Mouse (Mus musculus): ENCODE data around the gene Sept9. TPM values are rescaled to one million over a fixed set of nuclear protein-coding genes. Genes with fewer than 3 reads are reported as not detected.

Gene Sept9
- polyA plus RNA-seq, 1 experiment from 2014 or later = 123 TPM

DNA sequence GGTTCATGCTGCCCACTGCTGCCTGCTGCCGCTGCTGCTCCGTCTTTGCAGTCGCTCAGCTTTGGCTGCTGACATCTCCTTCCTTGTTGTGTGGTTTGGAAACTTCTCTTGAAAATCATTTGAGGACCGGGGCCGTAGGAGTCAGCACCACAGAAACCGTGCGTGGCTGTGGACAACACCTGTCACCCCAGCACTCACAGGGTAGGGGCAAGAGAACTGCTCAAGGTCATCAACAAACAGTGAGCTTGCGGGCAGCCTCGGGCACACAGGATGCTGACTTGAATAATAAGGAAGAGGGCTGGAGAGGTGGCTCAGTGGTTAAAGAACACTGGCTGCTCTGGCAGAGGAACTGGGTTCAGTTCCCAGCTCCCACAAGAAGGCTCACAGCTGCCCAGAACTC lies 40.9 kb downstream of the Sept9 start:
- Histone ChIP-seq H3K4me1 (ENCODE audit: insufficient read depth, low read length) (peaks cover 17% of the 10 kb centered on the region), H3K4me3 (ENCODE audit: low read length) (no peak overlapping the region), H3K9me3 (ENCODE audit: low read length) (no peaks in the 10 kb centered on the region), H3K36me3 (ENCODE audit: insufficient read depth, low read length) (no peaks in the 10 kb centered on the region), H3K4me2 (replicated peaks; ENCODE audit: low read depth, low read length) (no peak overlapping the region), H3K27ac (ENCODE audit: low read length) (no peak overlapping the region), H3K9ac (replicated peaks; ENCODE audit: low read length) (no peak overlapping the region), H3K27me3 (ENCODE audit: insufficient read depth, low read length) (no peaks in the 10 kb centered on the region)
- 79% methylated on average over 9 of the region's 9 CpGs for WGBS
- ATAC-seq (ENCODE audit: low FRiP score, low TSS enrichment) = no peak

DNA sequence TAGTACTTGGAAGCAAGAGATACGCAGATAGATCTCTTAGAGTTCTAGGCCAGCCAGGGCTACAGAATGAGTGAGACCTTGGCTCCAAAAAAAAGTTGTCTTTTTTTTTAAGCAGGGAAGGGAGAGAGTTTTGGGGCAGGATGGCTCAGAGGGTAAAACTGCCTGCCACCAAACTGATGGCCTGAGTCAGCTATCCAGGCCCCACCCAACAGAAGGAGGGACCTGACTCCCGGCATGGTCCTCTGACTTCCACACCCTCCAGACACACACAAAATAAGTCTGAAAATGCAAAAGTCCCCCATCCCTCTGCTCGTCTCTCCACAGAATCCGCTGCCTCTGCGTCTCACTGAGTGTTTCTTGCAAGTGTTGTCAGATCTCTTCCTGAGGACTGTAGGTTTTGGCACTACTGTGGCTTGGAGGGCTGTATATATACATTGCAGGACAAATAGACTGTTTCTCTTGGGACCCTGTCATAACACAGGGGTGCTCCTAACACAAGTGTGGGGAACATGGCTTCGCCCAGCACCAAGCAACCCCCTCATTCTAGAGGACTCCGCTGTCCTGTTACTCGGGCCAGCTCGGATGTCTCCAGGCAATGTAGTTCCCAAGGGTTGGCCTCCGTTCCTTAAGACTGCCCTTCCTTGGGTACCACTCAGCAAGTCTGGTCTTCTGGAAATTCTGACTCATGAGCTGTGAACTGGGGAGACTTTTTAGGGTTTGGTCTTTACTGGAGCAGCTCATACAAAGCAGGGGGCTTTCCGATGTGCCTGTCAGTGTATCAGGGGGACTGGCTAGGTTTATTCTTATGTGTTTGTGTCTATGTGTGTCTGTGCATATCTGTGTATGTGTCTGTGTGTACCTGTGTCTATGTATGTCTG lies 41.6 kb downstream of the Sept9 start:
- no peaks in the 10 kb centered on the region for H3K27me3 ChIP-seq (ENCODE audit: insufficient read depth, low read length)
- H3K9ac ChIP-seq (replicated peaks; ENCODE audit: low read length) = no peak overlapping the region
- H3K36me3 ChIP-seq (ENCODE audit: insufficient read depth, low read length) = no peaks in the 10 kb centered on the region
- ATAC-seq (ENCODE audit: low FRiP score, low TSS enrichment) = no peak
- peaks cover 16% of the 10 kb centered on the region for H3K4me1 ChIP-seq (ENCODE audit: insufficient read depth, low read length)
- H3K4me2 ChIP-seq (replicated peaks; ENCODE audit: low read depth, low read length) = no peak overlapping the region
- no peak overlapping the region for H3K4me3 ChIP-seq (ENCODE audit: low read length)
- 78% methylated on average over 11 of the region's 11 CpGs for WGBS
- H3K9me3 ChIP-seq (ENCODE audit: low read length) = no peaks in the 10 kb centered on the region
- no peak overlapping the region for H3K27ac ChIP-seq (ENCODE audit: low read length)

DNA sequence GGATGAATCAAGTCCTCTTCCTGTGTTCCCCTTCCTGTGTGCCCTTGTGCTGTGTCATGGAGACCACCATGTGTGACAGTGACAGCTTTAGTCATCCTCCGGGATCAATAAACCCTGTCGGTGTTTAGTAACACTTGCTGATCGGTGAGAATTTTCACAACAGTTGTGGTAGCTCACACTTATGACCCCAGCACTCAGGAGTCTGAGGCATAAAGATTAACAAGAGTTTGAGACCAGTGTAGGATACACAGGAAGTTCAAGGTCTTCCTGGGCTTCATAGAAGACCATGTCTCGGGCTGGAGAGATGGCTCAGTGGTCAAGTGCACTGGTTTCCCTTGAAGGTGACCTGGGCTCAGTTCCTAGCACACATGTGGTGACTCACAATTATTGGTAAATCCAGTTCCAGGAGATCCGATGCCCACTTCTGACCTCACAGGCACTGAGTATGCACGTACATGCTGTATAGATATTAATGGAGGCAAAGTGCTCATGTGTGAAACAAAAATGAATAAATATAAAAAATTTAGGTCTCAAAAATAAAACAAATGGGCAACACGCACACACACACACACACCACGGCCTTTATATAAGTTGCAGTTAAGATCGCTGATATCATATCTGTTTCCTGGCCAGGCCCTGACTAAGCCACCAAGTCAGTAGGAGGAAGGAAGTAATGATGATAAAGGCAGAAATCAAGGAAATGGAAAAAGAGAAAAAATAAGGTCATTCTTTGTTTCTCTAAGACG lies 43.1 kb downstream of the Sept9 start:
- Histone ChIP-seq H3K9ac (replicated peaks; ENCODE audit: low read length) (no peak overlapping the region), H3K4me1 (ENCODE audit: insufficient read depth, low read length) (peaks cover 26% of the 10 kb centered on the region), H3K4me3 (ENCODE audit: low read length) (no peak overlapping the region), H3K36me3 (ENCODE audit: insufficient read depth, low read length) (no peaks in the 10 kb centered on the region), H3K4me2 (replicated peaks; ENCODE audit: low read depth, low read length) (no peak overlapping the region), H3K27me3 (ENCODE audit: insufficient read depth, low read length) (no peaks in the 10 kb centered on the region), H3K27ac (ENCODE audit: low read length) (no peak overlapping the region; the same call in 1 of the 2 replicates), H3K9me3 (ENCODE audit: low read length) (no peaks in the 10 kb centered on the region)
- 73% methylated on average over 10 of the region's 10 CpGs for WGBS
- no peak for ATAC-seq (ENCODE audit: low FRiP score, low TSS enrichment)

DNA sequence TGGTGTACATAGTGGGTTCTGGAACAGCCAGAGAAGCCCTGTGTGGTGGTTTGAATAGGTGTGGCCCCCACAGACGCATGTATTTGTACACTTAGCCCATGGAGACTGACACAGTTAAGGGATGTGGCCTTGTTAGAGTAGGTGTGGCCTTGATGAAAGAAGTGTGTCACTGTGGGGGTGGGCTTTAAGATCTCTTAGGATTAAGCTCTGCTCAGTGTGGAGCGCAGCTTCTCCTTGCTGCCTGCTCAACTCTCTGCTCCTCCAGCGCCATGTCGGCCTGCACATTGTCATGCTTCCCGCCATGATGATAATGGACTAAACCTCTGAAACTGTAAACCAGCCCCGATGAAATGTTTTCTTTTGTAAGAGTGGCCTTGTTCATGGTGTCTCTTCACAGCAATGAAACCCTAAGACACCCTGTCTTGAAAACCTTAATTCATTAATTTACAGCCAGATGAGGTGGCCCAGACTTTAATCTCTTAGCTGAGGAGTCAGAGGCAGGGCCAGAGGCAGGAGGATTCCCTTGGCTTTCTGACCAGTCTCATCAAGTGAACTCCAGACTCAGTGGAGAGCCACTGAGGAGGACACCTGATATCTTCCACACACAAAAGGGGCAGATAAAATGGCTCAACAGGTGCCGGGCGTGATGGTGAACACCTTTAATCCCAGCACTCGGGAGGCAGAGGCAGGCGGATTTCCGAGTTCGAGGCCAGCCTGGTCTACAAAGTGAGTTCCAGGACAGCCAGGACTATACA lies 44.3 kb downstream of the Sept9 start:
- no peak for ATAC-seq (ENCODE audit: low FRiP score, low TSS enrichment)
- peaks cover 28% of the 10 kb centered on the region for H3K4me1 ChIP-seq (ENCODE audit: insufficient read depth, low read length)
- no peak overlapping the region for H3K27ac ChIP-seq (ENCODE audit: low read length)
- no peak overlapping the region for H3K4me2 ChIP-seq (replicated peaks; ENCODE audit: low read depth, low read length)
- no peaks in the 10 kb centered on the region for H3K9me3 ChIP-seq (ENCODE audit: low read length)
- 81% methylated on average over 12 of the region's 12 CpGs for WGBS
- no peaks in the 10 kb centered on the region for H3K27me3 ChIP-seq (ENCODE audit: insufficient read depth, low read length)
- no peak overlapping the region for H3K4me3 ChIP-seq (ENCODE audit: low read length)
- no peaks in the 10 kb centered on the region for H3K36me3 ChIP-seq (ENCODE audit: insufficient read depth, low read length)
- H3K9ac ChIP-seq (replicated peaks; ENCODE audit: low read length) = no peak overlapping the region

DNA sequence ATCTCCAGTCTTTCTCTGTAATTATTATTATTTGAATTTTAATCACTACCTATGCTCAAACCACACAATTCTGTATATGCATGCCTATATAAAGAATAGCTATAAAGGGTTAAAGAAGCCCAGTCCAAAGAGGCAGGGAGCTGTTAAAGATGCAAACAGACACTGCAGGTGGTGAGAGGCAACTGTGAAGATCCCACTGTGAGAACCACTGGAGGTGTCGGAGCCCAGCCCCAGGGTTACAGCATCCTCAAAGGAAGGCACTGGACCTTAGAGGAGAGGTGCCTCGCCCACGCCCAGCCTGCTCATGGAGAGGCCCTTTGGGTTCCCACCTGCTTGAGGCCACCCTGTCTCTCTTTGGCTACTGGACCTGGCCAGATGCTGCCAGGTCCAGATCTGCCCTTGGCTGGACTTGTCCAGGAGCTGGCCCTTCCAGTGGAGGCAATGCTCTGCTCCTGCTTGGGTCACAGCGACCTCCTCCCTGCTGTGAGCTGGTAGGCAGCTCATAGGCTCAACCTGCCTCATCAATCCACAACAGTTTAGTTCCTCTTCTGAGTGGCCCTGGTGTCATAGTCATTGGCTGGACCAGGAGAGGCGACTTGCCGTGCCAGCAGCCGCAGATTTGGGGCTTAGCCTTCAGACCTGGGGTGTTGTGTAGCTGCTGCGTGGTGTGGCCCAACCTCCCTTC lies 45.7 kb downstream of the Sept9 start:
- H3K27me3 ChIP-seq (ENCODE audit: insufficient read depth, low read length) = no peaks in the 10 kb centered on the region
- no peak overlapping the region for H3K4me2 ChIP-seq (replicated peaks; ENCODE audit: low read depth, low read length)
- peaks cover 38% of the 10 kb centered on the region for H3K4me1 ChIP-seq (ENCODE audit: insufficient read depth, low read length)
- no peak overlapping the region for H3K27ac ChIP-seq (ENCODE audit: low read length)
- no peaks in the 10 kb centered on the region for H3K36me3 ChIP-seq (ENCODE audit: insufficient read depth, low read length)
- H3K9me3 ChIP-seq (ENCODE audit: low read length) = no peaks in the 10 kb centered on the region
- no peak overlapping the region for H3K9ac ChIP-seq (replicated peaks; ENCODE audit: low read length)
- no peak; the same call in 1 of the 2 replicates for ATAC-seq (ENCODE audit: low FRiP score, low TSS enrichment)
- H3K4me3 ChIP-seq (ENCODE audit: low read length) = no peak overlapping the region
- 78% methylated on average over 8 of the region's 8 CpGs for WGBS

DNA sequence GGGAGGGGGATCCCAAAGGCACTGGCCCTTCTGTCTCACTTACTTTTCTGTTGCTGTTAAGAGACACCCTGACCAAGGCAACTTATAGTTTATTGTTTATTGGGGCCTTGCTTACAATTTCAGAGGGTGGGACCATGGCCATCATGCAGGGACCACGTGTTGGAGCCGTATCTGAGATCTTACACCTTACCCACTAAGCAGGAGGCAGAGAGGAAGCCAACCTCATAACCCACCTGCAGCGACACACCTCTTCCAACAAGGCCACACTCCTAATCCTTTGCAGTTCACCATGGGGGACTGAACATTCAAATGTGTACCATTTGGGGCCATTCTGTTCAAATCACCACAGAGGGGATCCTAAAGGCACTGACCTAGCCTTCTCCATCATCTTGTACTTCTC lies 46.4 kb downstream of the Sept9 start:
- H3K9me3 ChIP-seq (ENCODE audit: low read length) = no peaks in the 10 kb centered on the region
- peaks cover 38% of the 10 kb centered on the region for H3K4me1 ChIP-seq (ENCODE audit: insufficient read depth, low read length)
- H3K27ac ChIP-seq (ENCODE audit: low read length) = no peak overlapping the region
- no peak for ATAC-seq (ENCODE audit: low FRiP score, low TSS enrichment)
- H3K36me3 ChIP-seq (ENCODE audit: insufficient read depth, low read length) = no peaks in the 10 kb centered on the region
- H3K9ac ChIP-seq (replicated peaks; ENCODE audit: low read length) = no peak overlapping the region
- H3K27me3 ChIP-seq (ENCODE audit: insufficient read depth, low read length) = no peaks in the 10 kb centered on the region
- 79% methylated on average over 3 of the region's 3 CpGs for WGBS
- H3K4me3 ChIP-seq (ENCODE audit: low read length) = no peak overlapping the region
- H3K4me2 ChIP-seq (replicated peaks; ENCODE audit: low read depth, low read length) = no peak overlapping the region

DNA sequence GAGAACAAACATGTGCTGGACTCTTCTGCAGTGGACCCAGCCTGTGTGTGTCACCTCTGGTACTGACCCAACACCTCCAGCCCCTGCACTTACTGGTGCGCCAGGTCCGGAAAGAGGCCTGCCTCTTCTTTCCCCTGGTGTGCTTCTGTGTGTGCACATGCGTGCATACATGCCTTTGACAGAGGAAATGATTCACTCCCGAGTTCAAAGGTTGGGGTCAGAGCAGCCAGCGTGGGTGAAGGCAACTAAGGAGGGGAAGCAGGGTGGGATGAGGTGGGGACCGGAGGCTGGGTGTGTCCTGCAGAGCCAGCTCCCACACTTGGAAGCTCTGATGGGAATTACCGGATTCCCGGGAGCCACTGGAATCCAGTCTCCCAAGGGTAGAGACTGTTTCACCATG lies 46.8 kb downstream of the Sept9 start:
- Histone ChIP-seq H3K27me3 (ENCODE audit: insufficient read depth, low read length) (no peaks in the 10 kb centered on the region), H3K4me1 (ENCODE audit: insufficient read depth, low read length) (peaks cover 38% of the 10 kb centered on the region)
- WGBS = 34% methylated on average over 8 of the region's 8 CpGs

DNA sequence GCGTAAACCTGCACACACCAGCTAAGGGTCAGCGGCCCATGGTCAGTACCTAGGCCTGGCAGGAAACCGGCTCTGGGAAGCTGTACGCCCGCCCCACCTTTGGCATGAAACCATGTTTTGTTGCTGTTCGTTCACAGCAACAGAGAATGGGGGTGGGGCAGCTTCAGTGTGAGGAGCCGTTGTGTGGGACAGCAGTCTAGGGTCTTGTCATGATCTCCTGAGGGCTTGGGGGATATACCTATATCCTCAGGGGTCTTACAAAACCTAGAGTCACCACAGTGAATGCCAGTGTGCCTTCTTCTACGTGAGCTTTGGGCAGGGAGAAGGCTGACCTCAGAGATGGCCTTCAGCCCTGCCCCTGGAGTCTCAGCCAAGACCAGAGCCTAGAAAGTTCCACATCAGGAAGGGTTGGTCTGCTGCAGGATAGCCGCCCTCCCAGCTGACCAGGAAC lies 47.5 kb downstream of the Sept9 start:
- 76% methylated on average over 9 of the region's 9 CpGs for WGBS
- no peak for ATAC-seq (ENCODE audit: low FRiP score, low TSS enrichment)
- no peak overlapping the region for H3K9ac ChIP-seq (replicated peaks; ENCODE audit: low read length)

More for the DNA sequence above, 46.8 kb downstream of the Sept9 start:
- no peaks in the 10 kb centered on the region for H3K36me3 ChIP-seq (ENCODE audit: insufficient read depth, low read length)
- ATAC-seq (ENCODE audit: low FRiP score, low TSS enrichment) = no peak
- H3K4me3 ChIP-seq (ENCODE audit: low read length) = no peak overlapping the region
- H3K4me2 ChIP-seq (replicated peaks; ENCODE audit: low read depth, low read length) = no peak overlapping the region
- H3K9ac ChIP-seq (replicated peaks; ENCODE audit: low read length) = no peak overlapping the region
- H3K9me3 ChIP-seq (ENCODE audit: low read length) = no peaks in the 10 kb centered on the region
- no peak overlapping the region for H3K27ac ChIP-seq (ENCODE audit: low read length)

DNA sequence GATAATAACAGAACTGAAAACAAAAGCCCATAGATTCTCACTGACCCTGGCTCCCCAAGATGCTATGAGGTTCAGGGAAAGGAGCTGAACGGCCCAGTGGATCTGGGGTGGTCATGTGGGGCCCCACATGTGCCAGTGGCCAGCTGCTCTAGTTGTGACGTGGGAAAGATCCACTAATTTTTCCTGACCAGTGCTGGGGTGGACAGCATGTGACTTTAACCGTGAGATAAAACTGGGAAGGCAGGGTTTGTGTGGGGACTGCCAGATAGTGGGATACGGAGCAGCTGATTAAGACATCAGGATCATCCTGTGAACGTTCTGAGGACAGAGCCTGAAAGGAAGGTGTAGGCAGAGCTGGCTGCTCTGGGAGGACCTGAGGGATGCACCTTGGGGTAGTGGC lies 48.1 kb downstream of the Sept9 start:
- no peaks in the 10 kb centered on the region for H3K27me3 ChIP-seq (ENCODE audit: insufficient read depth, low read length)
- peaks cover 31% of the 10 kb centered on the region for H3K4me1 ChIP-seq (ENCODE audit: insufficient read depth, low read length)
- H3K9ac ChIP-seq (replicated peaks; ENCODE audit: low read length) = no peak overlapping the region
- no peak for ATAC-seq (ENCODE audit: low FRiP score, low TSS enrichment)
- H3K27ac ChIP-seq (ENCODE audit: low read length) = no peak overlapping the region
- WGBS = 77% methylated on average over 5 of the region's 5 CpGs
- H3K9me3 ChIP-seq (ENCODE audit: low read length) = no peaks in the 10 kb centered on the region
- no peak overlapping the region for H3K4me2 ChIP-seq (replicated peaks; ENCODE audit: low read depth, low read length)
- no peaks in the 10 kb centered on the region for H3K36me3 ChIP-seq (ENCODE audit: insufficient read depth, low read length)
- H3K4me3 ChIP-seq (ENCODE audit: low read length) = no peak overlapping the region

More for the DNA sequence above, 47.5 kb downstream of the Sept9 start:
- Histone ChIP-seq H3K27me3 (ENCODE audit: insufficient read depth, low read length) (no peaks in the 10 kb centered on the region), H3K9me3 (ENCODE audit: low read length) (no peaks in the 10 kb centered on the region), H3K36me3 (ENCODE audit: insufficient read depth, low read length) (no peaks in the 10 kb centered on the region), H3K27ac (ENCODE audit: low read length) (no peak overlapping the region), H3K4me2 (replicated peaks; ENCODE audit: low read depth, low read length) (no peak overlapping the region), H3K4me3 (ENCODE audit: low read length) (no peak overlapping the region), H3K4me1 (ENCODE audit: insufficient read depth, low read length) (peaks cover 36% of the 10 kb centered on the region)

Measured in kidney, embryonic 16.5 days (tissue).